Mouse (Mus musculus): ENCODE data around the gene Ampd2. TPM values are rescaled to one million over a fixed set of nuclear protein-coding genes. Genes with fewer than 3 reads are reported as not detected.

Ampd2 gene
- polyA plus RNA-seq, 1 experiment = 48.2 TPM

DNA sequence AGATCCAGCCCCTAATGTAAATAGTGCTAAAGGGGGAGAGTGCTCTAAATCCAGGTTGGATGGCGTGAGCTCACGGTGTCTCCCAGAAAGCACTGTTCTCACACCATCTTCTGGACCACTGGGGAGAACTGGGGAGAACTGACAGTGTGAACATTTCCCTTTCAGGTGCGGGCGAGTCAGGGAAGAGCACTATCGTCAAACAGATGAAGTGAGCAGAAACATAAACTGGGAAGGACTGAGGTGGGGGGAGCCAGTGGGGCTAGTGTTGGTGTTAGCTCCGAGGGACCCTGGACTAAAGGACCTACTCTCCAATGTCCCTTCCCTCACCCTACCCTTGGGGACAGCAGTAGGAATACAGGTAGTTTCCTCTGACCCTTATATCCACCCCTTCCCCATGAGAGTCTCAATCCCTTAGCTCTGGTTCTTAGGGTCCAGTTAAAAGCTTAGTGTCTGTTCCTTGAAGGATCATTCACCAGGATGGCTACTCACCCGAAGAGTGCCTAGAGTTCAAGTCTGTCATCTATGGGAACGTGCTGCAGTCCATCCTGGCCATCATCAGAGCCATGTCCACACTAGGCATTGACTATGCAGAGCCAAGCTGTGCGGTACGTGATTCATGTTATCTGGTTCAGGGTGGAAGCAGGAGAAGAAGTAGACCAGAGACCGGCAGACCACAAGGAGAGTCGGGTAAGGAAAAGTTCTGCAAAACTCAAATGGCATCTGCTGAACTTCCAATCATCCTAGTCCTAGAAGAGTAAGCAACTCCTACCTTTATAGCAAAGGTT is 8.7 kb upstream of the Ampd2 start:
- no peak for TF ChIP-seq EP300 (IDR thresholded peaks at IDR 0.05; ENCODE audit: insufficient read depth, low read depth, low read length)
- TF ChIP-seq CTCF (IDR thresholded peaks at IDR 0.05; ENCODE audit: low read depth, low read length) = no peak
- no peak for TF ChIP-seq POLR2A (IDR thresholded peaks at IDR 0.05; ENCODE audit: insufficient read depth, low read length)

DNA sequence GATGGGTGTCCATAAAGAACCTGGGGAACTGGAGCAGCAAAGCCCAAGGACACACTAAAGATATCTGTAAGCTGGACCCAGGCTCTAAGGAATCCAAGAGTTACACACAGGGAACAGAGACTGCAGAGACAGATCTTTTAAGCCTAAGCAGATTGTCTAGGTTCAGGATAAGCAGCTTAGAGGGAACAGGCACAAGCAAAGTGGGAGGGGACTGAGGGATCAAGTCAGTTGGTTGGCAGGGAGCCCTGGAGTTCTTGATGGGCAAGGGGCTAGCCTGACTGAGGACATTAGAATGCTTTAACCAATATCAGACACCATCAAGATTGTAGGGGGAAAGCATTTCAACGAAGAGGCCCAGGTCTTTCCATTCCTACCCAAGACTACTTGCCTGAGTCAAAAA is 7.7 kb upstream of the Ampd2 start:
- no peaks in the 10 kb centered on the region for H3K36me3 ChIP-seq (ENCODE audit: control insufficient read depth, insufficient read depth, low read length, poor library complexity, severe bottlenecking)
- H3K9me3 ChIP-seq (replicated peaks; ENCODE audit: control insufficient read depth, insufficient read depth, low read length, poor library complexity, severe bottlenecking) = no peaks in the 10 kb centered on the region
- TF ChIP-seq CTCF (IDR thresholded peaks at IDR 0.05; ENCODE audit: low read depth, low read length) = no peak
- no peak for TF ChIP-seq POLR2A (IDR thresholded peaks at IDR 0.05; ENCODE audit: insufficient read depth, low read length)
- no peak for TF ChIP-seq EP300 (IDR thresholded peaks at IDR 0.05; ENCODE audit: insufficient read depth, low read depth, low read length)
- H3K4me1 ChIP-seq (ENCODE audit: control insufficient read depth, insufficient read depth, low read length) = peaks cover 5% of the 10 kb centered on the region
- no peaks in the 10 kb centered on the region for H3K27me3 ChIP-seq (ENCODE audit: control insufficient read depth, insufficient read depth, low read length, poor library complexity, severe bottlenecking)
- no peak overlapping the region for H3K4me3 ChIP-seq (ENCODE audit: low read depth, low read length)
- H3K27ac ChIP-seq (ENCODE audit: insufficient read depth, low read length) = no peak overlapping the region
- no peak overlapping the region for H3K9ac ChIP-seq (ENCODE audit: low read depth, poor library complexity, severe bottlenecking)

More for the DNA sequence above, 8.7 kb upstream of the Ampd2 start:
- H3K27me3 ChIP-seq (ENCODE audit: control insufficient read depth, insufficient read depth, low read length, poor library complexity, severe bottlenecking) = no peaks in the 10 kb centered on the region
- H3K27ac ChIP-seq (ENCODE audit: insufficient read depth, low read length) = no peak overlapping the region
- H3K4me3 ChIP-seq (ENCODE audit: low read depth, low read length) = no peak overlapping the region
- H3K4me1 ChIP-seq (ENCODE audit: control insufficient read depth, insufficient read depth, low read length) = peaks cover under 1% of the 10 kb centered on the region
- no peak overlapping the region for H3K9ac ChIP-seq (ENCODE audit: low read depth, poor library complexity, severe bottlenecking)
- no peaks in the 10 kb centered on the region for H3K36me3 ChIP-seq (ENCODE audit: control insufficient read depth, insufficient read depth, low read length, poor library complexity, severe bottlenecking)
- no peaks in the 10 kb centered on the region for H3K9me3 ChIP-seq (replicated peaks; ENCODE audit: control insufficient read depth, insufficient read depth, low read length, poor library complexity, severe bottlenecking)

- Histone ChIP-seq H3K9me3 (replicated peaks; ENCODE audit: control insufficient read depth, insufficient read depth, low read length, poor library complexity, severe bottlenecking) (no peaks in the 10 kb centered on the region), H3K27me3 (ENCODE audit: control insufficient read depth, insufficient read depth, low read length, poor library complexity, severe bottlenecking) (no peaks in the 10 kb centered on the region), H3K4me1 (ENCODE audit: control insufficient read depth, insufficient read depth, low read length) (peaks cover 7% of the 10 kb centered on the region), H3K27ac (ENCODE audit: insufficient read depth, low read length) (no peak overlapping the region), H3K4me3 (ENCODE audit: low read depth, low read length) (no peak overlapping the region), H3K9ac (ENCODE audit: low read depth, poor library complexity, severe bottlenecking) (no peak overlapping the region), H3K36me3 (ENCODE audit: control insufficient read depth, insufficient read depth, low read length, poor library complexity, severe bottlenecking) (no peaks in the 10 kb centered on the region)
- no peak for TF ChIP-seq EP300 (IDR thresholded peaks at IDR 0.05; ENCODE audit: insufficient read depth, low read depth, low read length)
- no peak for TF ChIP-seq POLR2A (IDR thresholded peaks at IDR 0.05; ENCODE audit: insufficient read depth, low read length)
Measured at GRCm38 (mm10) chr3:108093306-108093705, 6.9 kb upstream of the Ampd2 start.

GRCm38 (mm10) chr3:108092536-108093115 is 6.2 kb upstream of the Ampd2 start, which contains the start of gene Gnat2:
Gene Gnat2 (plus strand): TSS chr3:108092789.
- Histone ChIP-seq H3K9ac (ENCODE audit: low read depth, poor library complexity, severe bottlenecking) (no peak within 1 kb of the TSS), H3K27me3 (ENCODE audit: control insufficient read depth, insufficient read depth, low read length, poor library complexity, severe bottlenecking) (no peaks in the 10 kb centered on the region), H3K4me3 (ENCODE audit: low read depth, low read length) (no peak within 1 kb of the TSS), H3K36me3 (ENCODE audit: control insufficient read depth, insufficient read depth, low read length, poor library complexity, severe bottlenecking) (no peaks in the 10 kb centered on the region), H3K9me3 (replicated peaks; ENCODE audit: control insufficient read depth, insufficient read depth, low read length, poor library complexity, severe bottlenecking) (no peaks in the 10 kb centered on the region), H3K27ac (ENCODE audit: insufficient read depth, low read length) (no peak within 1 kb of the TSS), H3K4me1 (ENCODE audit: control insufficient read depth, insufficient read depth, low read length) (peaks cover 7% of the 10 kb centered on the region)
- TF ChIP-seq POLR2A (IDR thresholded peaks at IDR 0.05; ENCODE audit: insufficient read depth, low read length) = no peak
- no peak for TF ChIP-seq CTCF (IDR thresholded peaks at IDR 0.05; ENCODE audit: low read depth, low read length)
- no peak for TF ChIP-seq EP300 (IDR thresholded peaks at IDR 0.05; ENCODE audit: insufficient read depth, low read depth, low read length)

- TF ChIP-seq EP300 (IDR thresholded peaks at IDR 0.05; ENCODE audit: insufficient read depth, low read depth, low read length) (no peak), CTCF (IDR thresholded peaks at IDR 0.05; ENCODE audit: low read depth, low read length) (no peak), POLR2A (IDR thresholded peaks at IDR 0.05; ENCODE audit: insufficient read depth, low read length) (no peak)
- no peak overlapping the region for H3K4me3 ChIP-seq (ENCODE audit: low read depth, low read length)
- no peak overlapping the region for H3K27ac ChIP-seq (ENCODE audit: insufficient read depth, low read length)
- H3K36me3 ChIP-seq (ENCODE audit: control insufficient read depth, insufficient read depth, low read length, poor library complexity, severe bottlenecking) = no peaks in the 10 kb centered on the region
- no peaks in the 10 kb centered on the region for H3K27me3 ChIP-seq (ENCODE audit: control insufficient read depth, insufficient read depth, low read length, poor library complexity, severe bottlenecking)
- no peaks in the 10 kb centered on the region for H3K9me3 ChIP-seq (replicated peaks; ENCODE audit: control insufficient read depth, insufficient read depth, low read length, poor library complexity, severe bottlenecking)
- H3K4me1 ChIP-seq (ENCODE audit: control insufficient read depth, insufficient read depth, low read length) = peaks cover 7% of the 10 kb centered on the region
- no peak overlapping the region for H3K9ac ChIP-seq (ENCODE audit: low read depth, poor library complexity, severe bottlenecking)
Measured at GRCm38 (mm10) chr3:108092030-108092429, 5.6 kb upstream of the Ampd2 start.

DNA sequence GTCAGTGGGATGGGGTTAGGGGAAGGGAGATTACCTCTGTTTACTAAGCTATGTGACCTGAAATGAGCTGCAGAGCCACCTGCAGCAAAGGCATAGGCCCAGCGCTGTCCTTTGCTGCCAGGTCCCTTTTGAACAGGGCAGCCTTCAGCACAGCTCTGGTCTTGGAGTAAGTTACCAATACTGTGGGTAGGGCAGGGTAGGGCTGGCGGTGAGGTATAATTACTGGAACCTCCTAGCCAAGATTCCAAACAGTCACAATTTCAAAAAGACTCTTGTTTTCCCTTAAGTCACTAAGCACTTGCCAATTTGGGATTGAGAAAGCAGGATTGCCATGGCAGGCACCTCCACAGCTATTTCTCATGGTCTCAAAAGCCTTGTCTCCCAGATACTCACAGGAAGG is 4.1 kb upstream of the Ampd2 start:
- H3K9me3 ChIP-seq (replicated peaks; ENCODE audit: control insufficient read depth, insufficient read depth, low read length, poor library complexity, severe bottlenecking) = no peaks in the 10 kb centered on the region
- TF ChIP-seq EP300 (IDR thresholded peaks at IDR 0.05; ENCODE audit: insufficient read depth, low read depth, low read length) (no peak), POLR2A (IDR thresholded peaks at IDR 0.05; ENCODE audit: insufficient read depth, low read length) (no peak), CTCF (IDR thresholded peaks at IDR 0.05; ENCODE audit: low read depth, low read length) (no peak)
- H3K4me1 ChIP-seq (ENCODE audit: control insufficient read depth, insufficient read depth, low read length) = peaks cover 7% of the 10 kb centered on the region
- no peaks in the 10 kb centered on the region for H3K27me3 ChIP-seq (ENCODE audit: control insufficient read depth, insufficient read depth, low read length, poor library complexity, severe bottlenecking)
- no peak overlapping the region for H3K9ac ChIP-seq (ENCODE audit: low read depth, poor library complexity, severe bottlenecking)
- H3K27ac ChIP-seq (ENCODE audit: insufficient read depth, low read length) = no peak overlapping the region
- no peak overlapping the region for H3K4me3 ChIP-seq (ENCODE audit: low read depth, low read length)
- no peaks in the 10 kb centered on the region for H3K36me3 ChIP-seq (ENCODE audit: control insufficient read depth, insufficient read depth, low read length, poor library complexity, severe bottlenecking)
